Mouse (Mus musculus) heart, embryonic 16.5 days (tissue): ENCODE data around the gene Hist1h2bh. TPM values are rescaled to one million over a fixed set of nuclear protein-coding genes. Genes with fewer than 3 reads are reported as not detected.

Experiments used
- ATAC-seq: fragments of 200-750 bp; cut with Nextera tagmentation; replicated peaks from 2 replicates; pipeline ENCODE4 v1.8.0; 2017; ENCODE audit warnings: moderate number of reproducible peaks; ENCODE audit not compliant: insufficient read depth, low FRiP score; ENCODE audit errors: extremely low read depth
- H3K27ac ChIP-seq: fragments of 300-500 bp; sonication (generic); 2 replicates; pipeline ENCODE4 v1.5.1; 2014; ENCODE audit warnings: mild to moderate bottlenecking, low read length, control low read depth, moderate library complexity
- H3K27me3 ChIP-seq: fragments of 300-500 bp; sonication (generic); 2 replicates; pipeline ENCODE4 v1.6.1; 2014; ENCODE audit warnings: low read length, mixed read lengths; ENCODE audit not compliant: control insufficient read depth, insufficient read depth
- H3K36me3 ChIP-seq: fragments of 300-500 bp; sonication (generic); 2 replicates; pipeline ENCODE4 v1.6.1; 2014; ENCODE audit not compliant: control insufficient read depth, insufficient read depth
- H3K4me1 ChIP-seq: fragments of 300-500 bp; sonication (generic); 2 replicates; pipeline ENCODE4 v1.6.1; 2014; ENCODE audit warnings: low read length, mixed read lengths; ENCODE audit not compliant: control insufficient read depth, insufficient read depth
- H3K4me2 ChIP-seq: fragments of 300-500 bp; sonication (generic); 2 replicates; pipeline ENCODE4 v1.6.1; 2014; ENCODE audit warnings: low read depth, mild to moderate bottlenecking, control low read depth, low read length
- H3K4me3 ChIP-seq: fragments of 300-500 bp; sonication (generic); 2 replicates; pipeline ENCODE4 v1.5.1; 2014; ENCODE audit warnings: mild to moderate bottlenecking, control low read depth, low read length
- H3K9ac ChIP-seq: fragments of 300-500 bp; sonication (generic); 2 replicates; pipeline ENCODE4 v1.6.1; 2014; ENCODE audit warnings: low read length, control low read depth
- H3K9me3 ChIP-seq: fragments of 300-500 bp; sonication (generic); replicated peaks from 2 replicates; pipeline ENCODE4 v1.6.1; 2016; ENCODE audit warnings: low read length; ENCODE audit not compliant: control insufficient read depth
- WGBS: fragments of 180-500 bp; shearing (Covaris S2); extraction: QIAGEN DNeasy Blood & Tissue Kit; methylation state at CpG from one replicate; pipeline ENCODE4 v1.1.7; 2014; 5-methylcytosine and 5-hydroxymethylcytosine counted together
- polyA plus RNA-seq: library from polyadenylated mRNA; unstranded; fragments of >200 nt; fragmentation: Nextera tagmentation; extraction: Ambion mirVana; gene quantifications from 2 replicates; pipeline ENCODE4 v1.2.1, GENCODE M21; 2015

Gene Hist1h2bh
- polyA plus RNA-seq, 1 experiment from 2014 or later: 0.38 TPM

DNA sequence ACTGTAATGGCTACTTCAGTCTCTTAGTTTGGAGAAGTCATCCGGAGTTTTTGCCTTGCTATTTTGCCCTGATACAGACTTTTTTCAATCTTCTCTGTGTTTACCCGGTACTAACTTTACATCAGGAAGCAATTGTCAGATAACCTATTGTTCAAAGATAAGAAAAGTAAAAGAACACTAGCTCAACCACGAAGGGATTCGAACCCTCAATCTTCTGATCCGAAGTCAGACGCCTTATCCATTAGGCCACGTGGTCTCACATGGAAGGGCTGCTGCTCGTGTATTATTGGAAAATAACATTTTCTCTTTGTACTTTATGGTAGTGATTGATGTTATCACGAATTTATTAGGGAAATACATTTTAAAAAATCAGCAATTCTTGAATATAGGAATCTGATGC lies 39.4 kb downstream of the Hist1h2bh start:
- Histone ChIP-seq H3K9me3 (no peaks in the 10 kb centered on the region), H3K27me3 (no peaks in the 10 kb centered on the region), H3K27ac (no peak overlapping the region), H3K4me3 (no peak overlapping the region), H3K36me3 (no peaks in the 10 kb centered on the region), H3K4me1 (peaks cover 17% of the 10 kb centered on the region), H3K4me2 (peak overlapping the region; percentile 14; the same call in 1 of the 2 replicates), H3K9ac (no peak overlapping the region)
- 4% methylated on average over 9 of the region's 9 CpGs for WGBS
- no peak for ATAC-seq

DNA sequence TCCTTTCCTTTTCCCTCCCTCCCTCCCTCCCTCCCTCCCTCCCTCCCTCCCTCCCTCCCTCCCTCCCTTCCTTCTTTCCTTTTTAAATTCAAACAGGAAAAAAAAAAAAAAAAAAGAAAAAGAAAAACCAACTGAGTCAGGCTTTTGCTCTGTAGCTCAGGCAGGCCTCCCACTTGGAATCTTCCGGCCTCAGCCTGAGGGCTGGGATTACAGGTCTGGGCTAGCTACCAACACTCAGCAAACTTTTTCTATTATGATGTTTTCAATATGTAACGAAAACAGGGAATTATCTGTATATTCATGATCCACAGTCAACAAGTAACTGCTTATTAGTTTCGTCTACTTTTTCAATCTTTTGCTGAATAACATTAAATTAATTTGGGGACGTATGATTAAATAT lies 40.3 kb downstream of the Hist1h2bh start:
- Histone ChIP-seq H3K9ac (no peak overlapping the region), H3K4me1 (peaks cover 23% of the 10 kb centered on the region), H3K27me3 (no peaks in the 10 kb centered on the region), H3K4me2 (no peak overlapping the region), H3K4me3 (no peak overlapping the region), H3K9me3 (no peaks in the 10 kb centered on the region), H3K27ac (no peak overlapping the region), H3K36me3 (no peaks in the 10 kb centered on the region)
- no peak for ATAC-seq
- 64% methylated on average over 4 of the region's 4 CpGs for WGBS

DNA sequence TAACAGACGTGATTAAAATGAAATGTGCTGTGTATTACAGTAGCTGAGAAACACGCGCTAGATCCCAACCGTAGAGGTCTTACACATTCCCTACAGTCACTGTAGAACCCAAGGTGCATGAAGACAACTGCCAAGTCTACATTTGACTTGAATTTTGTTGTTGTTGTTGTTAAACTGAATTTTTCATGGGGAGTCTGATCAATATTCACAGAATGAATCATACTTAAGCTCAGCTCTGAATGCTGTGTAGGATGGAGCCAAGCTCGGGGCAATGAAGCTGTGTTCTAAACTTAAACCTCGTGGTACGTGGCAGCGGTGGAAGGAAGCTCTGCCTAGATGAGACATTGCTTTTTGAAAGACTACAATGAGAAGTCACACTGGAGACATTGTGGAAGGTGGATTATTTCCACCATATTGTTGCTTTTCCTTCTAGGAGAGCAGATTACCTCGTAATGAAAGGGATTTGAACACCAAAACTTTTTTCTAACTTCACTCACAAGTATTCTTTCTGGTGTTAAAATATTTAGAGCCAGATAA lies 41.1 kb downstream of the Hist1h2bh start:
- Histone ChIP-seq H3K4me1 (peaks cover 26% of the 10 kb centered on the region), H3K4me3 (peak overlapping the region; percentile 24), H3K4me2 (peak overlapping the region; percentile 38), H3K27me3 (no peaks in the 10 kb centered on the region), H3K9ac (no peak overlapping the region), H3K27ac (no peak overlapping the region), H3K36me3 (no peaks in the 10 kb centered on the region), H3K9me3 (no peaks in the 10 kb centered on the region)
- 39% methylated on average over 9 of the region's 9 CpGs for WGBS
- ATAC-seq: no peak

DNA sequence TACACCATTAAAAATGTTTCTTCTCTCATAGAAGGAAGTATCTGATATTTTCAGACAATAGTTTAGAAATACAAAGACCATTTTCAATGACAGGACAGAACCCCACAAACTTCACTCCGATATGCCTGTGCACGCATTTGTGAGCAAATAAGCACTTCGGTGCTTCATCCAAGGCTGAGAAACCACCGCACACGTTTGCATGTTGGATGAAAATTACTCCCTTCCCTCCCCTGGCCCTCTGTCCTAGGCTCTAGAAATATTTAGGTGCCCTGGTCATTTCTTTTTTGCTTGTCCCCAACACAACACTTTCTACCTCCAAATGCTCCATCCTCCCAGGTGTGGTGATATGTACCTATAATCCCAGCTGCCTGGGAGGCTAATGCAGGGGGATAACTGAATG lies 41.7 kb downstream of the Hist1h2bh start:
- no peaks in the 10 kb centered on the region for H3K27me3 ChIP-seq
- no peaks in the 10 kb centered on the region for H3K36me3 ChIP-seq
- no peak overlapping the region for H3K27ac ChIP-seq
- ATAC-seq: no peak
- peaks cover 26% of the 10 kb centered on the region for H3K4me1 ChIP-seq
- H3K9me3 ChIP-seq: no peaks in the 10 kb centered on the region
- peak overlapping the region; percentile 38 for H3K4me2 ChIP-seq
- WGBS: 33% methylated on average over 5 of the region's 5 CpGs
- H3K4me3 ChIP-seq: peak overlapping the region; percentile 24
- H3K9ac ChIP-seq: no peak overlapping the region

DNA sequence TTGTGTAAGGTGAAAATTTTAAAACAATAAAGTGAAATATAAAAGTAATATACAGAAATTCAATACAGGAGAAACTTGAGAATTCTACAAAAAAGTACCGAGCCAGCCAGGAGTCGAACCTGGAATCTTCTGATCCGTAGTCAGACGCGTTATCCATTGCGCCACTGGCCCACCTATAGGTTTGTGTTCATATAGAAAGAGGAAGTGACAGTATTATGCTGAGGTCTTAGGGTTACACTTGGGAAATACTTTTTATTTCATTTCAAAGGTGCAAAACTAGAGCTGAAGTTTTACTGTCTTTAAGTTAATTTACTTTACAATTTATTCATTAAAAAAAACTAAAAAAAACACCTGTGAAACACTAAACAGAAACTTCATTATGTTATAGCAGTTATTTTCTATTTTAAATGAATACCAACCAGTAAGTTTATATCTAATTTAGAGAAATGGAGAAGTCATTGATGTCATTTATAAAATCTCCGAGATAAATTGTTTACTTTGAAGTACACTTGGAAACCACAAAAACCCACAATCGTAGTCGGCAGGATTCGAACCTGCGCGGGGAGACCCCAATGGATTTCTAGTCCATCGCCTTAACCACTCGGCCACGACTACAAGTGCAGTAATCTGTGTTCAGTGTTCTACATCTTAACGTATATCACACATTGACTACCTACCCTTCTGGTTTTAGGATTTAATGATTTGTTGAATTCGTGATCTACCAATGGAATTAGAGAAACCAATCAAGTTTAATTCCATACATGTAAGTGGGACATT lies 42.6 kb downstream of the Hist1h2bh start:
- ATAC-seq: no peak; the same call in 1 of the 2 replicates
- 6% methylated on average over 17 of the region's 17 CpGs for WGBS
- no peak overlapping the region for H3K4me3 ChIP-seq

DNA sequence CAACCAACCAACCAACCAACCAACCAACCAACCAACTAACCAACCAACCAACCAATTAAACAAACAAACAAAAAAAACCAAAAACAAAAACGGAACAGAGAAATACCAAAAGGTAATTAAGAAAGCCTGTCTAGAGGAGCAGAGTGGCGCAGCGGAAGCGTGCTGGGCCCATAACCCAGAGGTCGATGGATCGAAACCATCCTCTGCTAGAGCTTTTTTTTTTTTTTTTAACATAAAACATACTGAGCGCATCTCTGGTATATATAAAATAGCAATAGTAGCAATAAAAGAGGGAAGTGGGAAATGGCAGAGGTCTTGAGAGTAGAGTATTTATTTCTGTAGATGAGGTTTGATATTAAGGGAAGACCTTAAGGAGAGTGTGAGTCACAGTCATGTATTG lies 43.2 kb downstream of the Hist1h2bh start:
- Histone ChIP-seq H3K36me3 (no peaks in the 10 kb centered on the region), H3K4me3 (no peak overlapping the region), H3K27ac (no peak overlapping the region), H3K4me2 (no peak overlapping the region), H3K9me3 (no peaks in the 10 kb centered on the region), H3K27me3 (no peaks in the 10 kb centered on the region), H3K9ac (no peak overlapping the region), H3K4me1 (peaks cover 15% of the 10 kb centered on the region)
- 24% methylated on average over 7 of the region's 7 CpGs for WGBS
- no peak for ATAC-seq

More for the DNA sequence above, 42.6 kb downstream of the Hist1h2bh start:
- Histone ChIP-seq H3K4me1 (peaks cover 21% of the 10 kb centered on the region), H3K27ac (no peak overlapping the region), H3K9ac (no peak overlapping the region), H3K4me2 (no peak overlapping the region), H3K9me3 (no peaks in the 10 kb centered on the region), H3K27me3 (no peaks in the 10 kb centered on the region), H3K36me3 (no peaks in the 10 kb centered on the region)

DNA sequence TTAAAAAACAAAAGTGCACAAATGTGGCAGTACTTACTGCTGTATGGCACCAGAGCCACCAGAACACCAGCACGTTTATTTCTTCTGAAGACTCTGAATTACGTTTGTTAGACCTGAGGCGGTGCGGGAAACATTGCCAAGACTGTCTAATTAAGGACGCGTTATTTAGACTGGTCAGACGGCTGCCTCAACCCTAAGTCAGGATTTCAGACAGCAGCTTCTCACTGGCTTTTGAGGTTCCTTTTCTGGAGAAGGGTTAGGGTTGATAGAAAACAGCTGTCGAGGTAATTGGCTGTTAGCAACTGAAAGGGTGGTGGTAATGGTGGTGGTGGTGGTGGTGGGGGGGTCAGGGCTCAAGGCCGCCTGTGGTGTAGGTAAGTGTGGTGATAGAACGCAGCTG lies 44.5 kb downstream of the Hist1h2bh start:
- peak overlapping the region; percentile 31 for H3K9ac ChIP-seq
- peak overlapping the region; percentile 50 for H3K4me3 ChIP-seq
- H3K36me3 ChIP-seq: no peaks in the 10 kb centered on the region
- WGBS: 7% methylated on average over 10 of the region's 10 CpGs
- no peak overlapping the region for H3K27ac ChIP-seq
- no peaks in the 10 kb centered on the region for H3K9me3 ChIP-seq
- H3K4me1 ChIP-seq: peaks cover 14% of the 10 kb centered on the region
- H3K27me3 ChIP-seq: no peaks in the 10 kb centered on the region
- H3K4me2 ChIP-seq: peak overlapping the region; percentile 72
- no peak for ATAC-seq

DNA sequence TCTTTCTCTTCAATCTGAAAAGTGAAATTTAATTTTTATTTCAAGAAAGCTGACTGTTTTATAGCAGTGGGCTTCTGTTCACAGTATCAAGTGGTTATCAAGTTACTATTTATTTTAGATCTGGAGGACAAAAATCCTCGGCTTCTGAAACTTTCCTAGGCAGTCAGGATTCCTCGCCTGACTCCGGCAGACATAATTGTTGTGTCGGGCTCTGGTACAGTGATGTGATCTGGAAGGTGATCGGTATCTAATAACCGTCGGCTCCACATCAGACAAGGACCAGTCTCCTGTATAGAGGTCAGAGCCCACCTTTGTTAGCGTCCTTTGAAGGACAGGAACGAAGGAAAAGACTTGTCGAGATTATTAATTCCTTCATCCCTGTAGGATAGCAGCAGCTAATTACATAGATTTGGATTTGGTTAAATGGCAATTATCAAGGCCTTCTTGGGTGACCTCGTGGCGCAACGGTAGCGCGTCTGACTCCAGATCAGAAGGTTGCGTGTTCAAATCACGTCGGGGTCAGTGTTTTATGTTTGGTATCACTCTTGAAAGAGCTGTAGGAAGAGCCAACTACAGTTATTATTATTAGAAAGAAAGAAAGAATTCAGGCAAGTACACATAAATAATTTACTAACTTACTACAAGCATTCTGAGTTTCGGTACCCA lies 45.4 kb downstream of the Hist1h2bh start:
- H3K9ac ChIP-seq: no peak overlapping the region
- no peaks in the 10 kb centered on the region for H3K9me3 ChIP-seq
- H3K4me1 ChIP-seq: peaks cover 14% of the 10 kb centered on the region
- no peaks in the 10 kb centered on the region for H3K27me3 ChIP-seq
- no peaks in the 10 kb centered on the region for H3K36me3 ChIP-seq
- peak overlapping the region; percentile 72 for H3K4me2 ChIP-seq
- no peak overlapping the region for H3K27ac ChIP-seq
- ATAC-seq: no peak
- peak overlapping the region; percentile 50 for H3K4me3 ChIP-seq
- WGBS: 10% methylated on average over 19 of the region's 19 CpGs

DNA sequence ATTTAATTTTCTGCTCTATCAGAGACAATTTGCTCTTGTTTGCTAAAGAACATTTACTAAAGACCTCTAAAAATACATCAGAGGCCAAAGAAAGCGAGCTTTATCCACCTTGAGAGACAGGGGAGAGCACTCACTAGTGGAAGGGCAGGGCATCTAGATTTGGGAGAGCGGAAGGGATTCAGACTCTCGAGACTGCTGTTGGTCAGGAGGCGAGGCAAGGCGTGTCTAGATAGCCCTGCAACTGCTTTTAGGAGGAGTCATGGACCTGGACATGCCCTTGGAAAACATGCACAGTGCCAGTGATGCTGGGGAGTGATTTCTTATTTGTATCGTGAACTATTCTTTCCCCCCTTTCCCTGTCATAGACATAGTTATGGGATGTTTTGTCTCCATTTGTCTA lies 47.7 kb downstream of the Hist1h2bh start:
- Histone ChIP-seq H3K9ac (no peak overlapping the region), H3K27me3 (no peaks in the 10 kb centered on the region), H3K4me1 (peaks cover 20% of the 10 kb centered on the region), H3K4me2 (no peak overlapping the region), H3K9me3 (no peaks in the 10 kb centered on the region), H3K36me3 (no peaks in the 10 kb centered on the region), H3K4me3 (no peak overlapping the region), H3K27ac (no peak overlapping the region)
- no peak for ATAC-seq
- 75% methylated on average over 6 of the region's 6 CpGs for WGBS
